In genomic region chr11:69409378-69410044, GRCm38 (mm10) we compare ENCODE assay signal across 1 mouse cellular context.
TF ChIP-seq lines count a peak whose summit lies in the region.

No protein-coding gene starts in this region.

TF ChIP-seq in CH12.LX, 34 proteins besides CTCF, POLR2A, EP300 and RAD21 (continued from another document):
- TF ChIP-seq RCOR1 (conservative IDR thresholded peaks at IDR 0.05; ENCODE audit: low read depth, low read length), result peak; percentile 64; the same call in 1 of the 2 replicates
- TF ChIP-seq BHLHE40 (IDR thresholded peaks at IDR 0.05; ENCODE audit: low read depth, low read length), result peak; percentile 94
- TF ChIP-seq ETS1 (conservative IDR thresholded peaks at IDR 0.05; ENCODE audit: low read depth, low read length), result peak; percentile 99
- peak; percentile 92 for TF ChIP-seq MAX (IDR thresholded peaks at IDR 0.05; ENCODE audit: low read length)
- TF ChIP-seq HCFC1 (IDR thresholded peaks at IDR 0.05; ENCODE audit: low read depth, low read length), result peak; percentile 64
- TF ChIP-seq TBP (conservative IDR thresholded peaks at IDR 0.05; ENCODE audit: low read depth, low read length), result 0 out of 2 replicates have a peak, but pooled peaks have one; percentile 50
- peak; percentile 62; the same call in 1 of the 2 replicates for TF ChIP-seq ZMIZ1 (IDR thresholded peaks at IDR 0.05; ENCODE audit: low read depth, low read length)
- no peak for TF ChIP-seq SMC3 (IDR thresholded peaks at IDR 0.05; ENCODE audit: low read depth, low read length)
- no peak for TF ChIP-seq ZNF384 (IDR thresholded peaks at IDR 0.05; ENCODE audit: low read depth, low read length)
- TF ChIP-seq CHD1 (IDR thresholded peaks at IDR 0.05; ENCODE audit: low read depth, low read length), result no peak
- no peak for TF ChIP-seq GABPA (IDR thresholded peaks at IDR 0.05; ENCODE audit: insufficient replicate concordance, low read depth, low read length)
- peak; percentile 53; the same call in 1 of the 2 replicates for TF ChIP-seq UBTF (IDR thresholded peaks at IDR 0.05; ENCODE audit: low read depth, low read length)
- peak; percentile 79 for TF ChIP-seq JUN (IDR thresholded peaks at IDR 0.05; ENCODE audit: insufficient read depth, low read depth, low read length)
- TF ChIP-seq ZKSCAN1 (IDR thresholded peaks at IDR 0.05; ENCODE audit: borderline replicate concordance, low read depth, low read length), result no peak
- TF ChIP-seq NRF1 (IDR thresholded peaks at IDR 0.05; ENCODE audit: low read depth, low read length), result peak; percentile 34; the same call in 1 of the 2 replicates
- TF ChIP-seq MAFK (IDR thresholded peaks at IDR 0.05; ENCODE audit: insufficient replicate concordance, low read length), result no peak
- TF ChIP-seq CHD2 (IDR thresholded peaks at IDR 0.05; ENCODE audit: low read length), result peak; percentile 90
- TF ChIP-seq MAZ (IDR thresholded peaks at IDR 0.05; ENCODE audit: low read depth, low read length), result peak; percentile 100
- TF ChIP-seq USF1 (IDR thresholded peaks at IDR 0.05; ENCODE audit: low read depth, low read length), result peak; percentile 72
- no peak for TF ChIP-seq PAX5 (IDR thresholded peaks at IDR 0.05; ENCODE audit: low read length)
- peak; percentile 97 for TF ChIP-seq IRF4 (IDR thresholded peaks at IDR 0.05; ENCODE audit: low read depth, low read length)
- TF ChIP-seq MXI1 (IDR thresholded peaks at IDR 0.05; ENCODE audit: low read depth, low read length), result peak; percentile 99
- peak; percentile 31; the same call in 1 of the 2 replicates for TF ChIP-seq NELFE (IDR thresholded peaks at IDR 0.05; ENCODE audit: low read depth, low read length)
- TF ChIP-seq SIN3A (IDR thresholded peaks at IDR 0.05; ENCODE audit: low read length), result peak; percentile 95
- peak; percentile 76 for TF ChIP-seq ELF1 (IDR thresholded peaks at IDR 0.05; ENCODE audit: low read depth, low read length)
- TF ChIP-seq MYC (IDR thresholded peaks at IDR 0.05; ENCODE audit: low read depth, low read length), result peak; percentile 96; the same call in 1 of the 2 replicates
- TF ChIP-seq ZC3H11A (IDR thresholded peaks at IDR 0.05; ENCODE audit: low read depth, low read length), result no peak
